Mouse (Mus musculus) CH12.LX (cell line): Measurements from ENCODE around the gene 4930415O20Rik. TPM values are rescaled to one million over a fixed set of nuclear protein-coding genes. Genes with fewer than 3 reads are reported as not detected.

ENCODE experiments used
- DNase-seq: peaks from one replicate; pipeline ENCODE4 v3.0.0-alpha.2; 2013; ENCODE audit errors: extremely low read depth
- H3K27ac ChIP-seq: 2 replicates; pipeline ENCODE4 v1.5.1; 2012; ENCODE audit warnings: low read depth, mild to moderate bottlenecking, control low read depth, moderate library complexity; ENCODE audit not compliant: insufficient read depth
- H3K27me3 ChIP-seq: replicated peaks from 2 replicates; pipeline ENCODE3; 2012; ENCODE audit warnings: inconsistent platforms
- H3K36me3 ChIP-seq, 2 experiments: replicated peaks in 1 of 2; 2 replicates each; pipeline versions ENCODE3 to v1.6.1; 2012; ENCODE audit warnings: inconsistent platforms in 1 of 2, low read length in 1 of 2, mild to moderate bottlenecking in 1 of 2, mixed read lengths in 1 of 2, moderate library complexity in 1 of 2; ENCODE audit not compliant: control insufficient read depth in 1 of 2, insufficient read depth in 1 of 2
- H3K4me1 ChIP-seq, 2 experiments: 2 replicates each; pipeline ENCODE4 v1.6.1; 2012; ENCODE audit warnings: inconsistent platforms in 1 of 2, moderate library complexity in 1 of 2; ENCODE audit not compliant: insufficient read depth in 2 of 2, control insufficient read depth in 1 of 2
- H3K4me2 ChIP-seq: 2 replicates; pipeline ENCODE4 v1.6.1; 2012; ENCODE audit warnings: low read depth, mild to moderate bottlenecking, control low read depth; ENCODE audit not compliant: poor library complexity, insufficient read depth, severe bottlenecking
- H3K4me3 ChIP-seq, 3 experiments: fragments of 150-350 bp in 1 of 3; sonication (generic) in 1 of 3; replicated peaks in 1 of 3; 2 replicates each; pipeline versions ENCODE3 to v1.5.1; 2011 to 2012; ENCODE audit warnings: low read depth in 2 of 3, low read length in 2 of 3, mild to moderate bottlenecking in 2 of 3, moderate library complexity in 2 of 3, control low read depth in 1 of 3, improper control_type of control experiment in 1 of 3, inconsistent platforms in 1 of 3, mixed read lengths in 1 of 3; ENCODE audit not compliant: poor library complexity in 1 of 3
- H3K79me2 ChIP-seq: replicated peaks from 2 replicates; pipeline ENCODE4 v1.6.1; 2012; ENCODE audit warnings: mild to moderate bottlenecking, moderate library complexity; ENCODE audit not compliant: control insufficient read depth, poor library complexity, insufficient read depth, severe bottlenecking; ENCODE audit errors: extremely low read depth
- H3K9ac ChIP-seq: 2 replicates; pipeline ENCODE4 v1.6.1; 2012; ENCODE audit warnings: low read depth, mild to moderate bottlenecking, control low read depth, moderate library complexity; ENCODE audit not compliant: insufficient read depth
- H3K9me3 ChIP-seq: replicated peaks from 2 replicates; pipeline ENCODE3; 2012; ENCODE audit warnings: low read length, inconsistent platforms, mixed read lengths
- BHLHE40 ChIP-seq: IDR thresholded peaks from 2 replicates; pipeline ENCODE4 v1.6.1; 2011; ENCODE audit warnings: mild to moderate bottlenecking, low read depth, low read length, improper control_type of control experiment
- CHD1 ChIP-seq: IDR thresholded peaks from 2 replicates; pipeline ENCODE4 v1.6.1; 2012; ENCODE audit warnings: low read depth, low read length, improper control_type of control experiment, inconsistent platforms
- CHD2 ChIP-seq: IDR thresholded peaks from 2 replicates; pipeline ENCODE4 v1.6.1; 2011; ENCODE audit warnings: low read length, improper control_type of control experiment
- CTCF ChIP-seq, 2 experiments: IDR thresholded peaks in 1 of 2; conservative IDR thresholded peaks in 1 of 2; 2 replicates each; pipeline ENCODE4 v1.5.1; 2011 to 2012; ENCODE audit warnings: low read depth in 2 of 2, low read length in 2 of 2, improper control_type of control experiment in 1 of 2, inconsistent platforms in 1 of 2, mild to moderate bottlenecking in 1 of 2, moderate library complexity in 1 of 2
- E2F4 ChIP-seq: IDR thresholded peaks from 2 replicates; pipeline ENCODE4 v1.6.1; 2011; ENCODE audit warnings: low read depth, low read length, improper control_type of control experiment; ENCODE audit not compliant: insufficient replicate concordance
- EP300 ChIP-seq: IDR thresholded peaks from 2 replicates; pipeline ENCODE4 v1.6.1; 2011; ENCODE audit warnings: low read length, improper control_type of control experiment
- IRF4 ChIP-seq: IDR thresholded peaks from 2 replicates; pipeline ENCODE4 v1.6.1; 2014; ENCODE audit warnings: low read depth, mild to moderate bottlenecking, inconsistent platforms, low read length, improper control_type of control experiment
- JUN ChIP-seq: IDR thresholded peaks from 2 replicates; pipeline ENCODE4 v1.6.1; 2011; ENCODE audit warnings: low read depth, mild to moderate bottlenecking, low read length, improper control_type of control experiment, moderate library complexity; ENCODE audit not compliant: insufficient read depth
- KAT2A ChIP-seq: IDR thresholded peaks from 2 replicates; pipeline ENCODE4 v1.6.1; 2012; ENCODE audit warnings: low read length, improper control_type of control experiment, inconsistent platforms; ENCODE audit not compliant: insufficient replicate concordance
- MAFK ChIP-seq: IDR thresholded peaks from 2 replicates; pipeline ENCODE4 v1.6.1; 2011; ENCODE audit warnings: low read length, improper control_type of control experiment; ENCODE audit not compliant: insufficient replicate concordance
- MAZ ChIP-seq: IDR thresholded peaks from 2 replicates; pipeline ENCODE4 v1.6.1; 2012; ENCODE audit warnings: low read depth, mild to moderate bottlenecking, inconsistent platforms, low read length, improper control_type of control experiment, moderate library complexity
- MXI1 ChIP-seq: IDR thresholded peaks from 2 replicates; pipeline ENCODE4 v1.6.1; 2011; ENCODE audit warnings: mild to moderate bottlenecking, low read depth, low read length, improper control_type of control experiment
- MYC ChIP-seq: IDR thresholded peaks from 2 replicates; pipeline ENCODE4 v1.6.1; 2011; ENCODE audit warnings: low read depth, mild to moderate bottlenecking, improper control_type of control experiment, low read length
- NRF1 ChIP-seq: IDR thresholded peaks from 2 replicates; pipeline ENCODE4 v1.6.1; 2014; ENCODE audit warnings: low read depth, mild to moderate bottlenecking, inconsistent platforms, low read length, improper control_type of control experiment, moderate library complexity
- POLR2A ChIP-seq: IDR thresholded peaks from 2 replicates; pipeline ENCODE4 v1.6.1; 2011; ENCODE audit warnings: low read depth, mild to moderate bottlenecking, improper control_type of control experiment, low read length
- RCOR1 ChIP-seq: conservative IDR thresholded peaks from 2 replicates; pipeline ENCODE4 v1.6.1; 2012; ENCODE audit warnings: low read depth, mild to moderate bottlenecking, inconsistent platforms, low read length, improper control_type of control experiment
- SIN3A ChIP-seq: IDR thresholded peaks from 2 replicates; pipeline ENCODE4 v1.6.1; 2012; ENCODE audit warnings: low read length, improper control_type of control experiment, inconsistent platforms
- SMC3 ChIP-seq: IDR thresholded peaks from 2 replicates; pipeline ENCODE4 v1.6.1; 2011; ENCODE audit warnings: low read depth, low read length, improper control_type of control experiment
- TCF12 ChIP-seq: IDR thresholded peaks from 2 replicates; pipeline ENCODE4 v1.6.1; 2014; ENCODE audit warnings: low read depth, mild to moderate bottlenecking, inconsistent platforms, low read length, improper control_type of control experiment
- USF2 ChIP-seq: conservative IDR thresholded peaks from 2 replicates; pipeline ENCODE4 v1.6.1; 2011; ENCODE audit warnings: low read depth, low read length, improper control_type of control experiment
- ZC3H11A ChIP-seq: IDR thresholded peaks from 2 replicates; pipeline ENCODE4 v1.6.1; 2012; ENCODE audit warnings: low read depth, mild to moderate bottlenecking, inconsistent platforms, low read length, improper control_type of control experiment
- ZMIZ1 ChIP-seq: IDR thresholded peaks from 2 replicates; pipeline ENCODE4 v1.6.1; 2012; ENCODE audit warnings: low read depth, mild to moderate bottlenecking, inconsistent platforms, low read length, improper control_type of control experiment
- dilution Hi-C: fragments of 300-500 bp; cut with MboI; formaldehyde crosslinking; loops from 2 replicates; pipeline ENCODE4 v1.14.3; 2020; ENCODE audit warnings: low sequenced_read_pairs; ENCODE audit not compliant: extremely low pct_unique_long_range_greater_than_20kb, extremely low pct_ligation_motif_present
- in situ Hi-C: fragments of 300-500 bp; cut with MboI; formaldehyde crosslinking; loops from 3 replicates; pipeline ENCODE4 v1.14.3; 2019; ENCODE audit warnings: low sequenced_read_pairs, low pct_ligation_motif_present, low pct_unique_long_range_greater_than_20kb, mixed read lengths
- polyA plus RNA-seq: library from polyadenylated mRNA; unstranded; fragments of >175 nt; gene quantifications from 2 replicates; pipeline ENCODE4 v1.2.1, GENCODE M21; 2012; ENCODE audit warnings: low read depth; ENCODE audit not compliant: insufficient read length
- total RNA-seq, 2 experiments: library from RNA; depleted of rRNA; stranded (reverse); fragments of 300-350 nt in 1 of 2; fragments of >200 nt in 1 of 2; gene quantifications; 2 replicates each; pipeline ENCODE4 v1.2.3; 2012 to 2014

4930415O20Rik gene
- total and polyA plus RNA-seq, 3 experiments, result not detected

- Histone ChIP-seq H3K9me3 (no peaks in the 10 kb centered on the region), H3K79me2 (peaks cover 56% of the 10 kb centered on the region), H3K27ac (no peak overlapping the region), H3K4me1 (peaks cover 2 to 9% of the 10 kb centered on the region in 2 experiments; a peak in 1 of 4 replicates), H3K4me3 (no peak overlapping the region), H3K27me3 (no peaks in the 10 kb centered on the region), H3K36me3 (peaks cover 45 to 82% of the 10 kb centered on the region in 2 experiments), H3K4me2 (no peak overlapping the region), H3K9ac (no peak overlapping the region)
- TF ChIP-seq MYC, result no peak
- TF ChIP-seq IRF4, result no peak
- dilution Hi-C loops, result no loop called here
- in situ Hi-C loops, result no loop called here
- DNase-seq, result no peak
Measured at GRCm38 (mm10) chr15:98557186-98557585, 13.6 kb upstream of the 4930415O20Rik start.

- dilution Hi-C loops, result no loop called here
Measured at GRCm38 (mm10) chr15:98566973-98567277, 3.9 kb upstream of the 4930415O20Rik start.

GRCm38 (mm10) chr15:98567278-98568134 lies 3.3 kb upstream of the 4930415O20Rik start:
- in situ Hi-C loops (loop anchor here (5.0 kb wide), 2 partner anchors 35 to 65 kb away; partner anchors contain the start of genes Cacnb3 and Kansl2), dilution Hi-C loops (no loop called here)
- peak overlapping the region; percentile 98 for H3K9ac ChIP-seq
- peaks cover 55% of the 10 kb centered on the region for H3K79me2 ChIP-seq
- H3K4me3 ChIP-seq, result peak overlapping the region; percentile 85 to 99 (median 93)
- H3K27ac ChIP-seq, result peak overlapping the region; percentile 90
- no peak overlapping the region for H3K4me2 ChIP-seq
- peaks cover 3 to 45% of the 10 kb centered on the region in 2 experiments for H3K4me1 ChIP-seq
- peak; percentile 100 for DNase-seq
- H3K27me3 ChIP-seq, result no peaks in the 10 kb centered on the region
- peaks cover 7 to 39% of the 10 kb centered on the region in 2 experiments for H3K36me3 ChIP-seq
- no peaks in the 10 kb centered on the region for H3K9me3 ChIP-seq
- TF ChIP-seq EP300 (no peak), BHLHE40 (peak; percentile 87), NRF1 (peak; percentile 53; the same call in 1 of the 2 replicates), SIN3A (peak; percentile 54), SMC3 (no peak), MAZ (peak; percentile 95), ZC3H11A (no peak), USF2 (peak; percentile 73), CHD2 (peak; percentile 99), CTCF (conservative IDR thresholded peaks at IDR 0.05 in 1 of 2, IDR thresholded peaks at IDR 0.05 in 1 of 2; ENCODE audit: low read depth in 2 of 2, low read length in 2 of 2) (no peak), ZMIZ1 (peak; percentile 97), MYC (peak; percentile 44; the same call in 1 of the 2 replicates), CHD1 (no peak; the same call in none of the 2 replicates), KAT2A (peak; percentile 93; the same call in 1 of the 2 replicates), MXI1 (no peak; the same call in 1 of the 2 replicates), MAFK (no peak), RCOR1 (peak; percentile 82; the same call in 1 of the 2 replicates)

More at GRCm38 (mm10) chr15:98566973-98567277, 3.9 kb upstream of the 4930415O20Rik start:
- no peak for TF ChIP-seq BHLHE40
- peak; percentile 36; the same call in 1 of the 2 replicates for TF ChIP-seq CHD1
- TF ChIP-seq ZMIZ1, result 0 out of 2 replicates have a peak, but pooled peaks have one; percentile 3
- no peak for TF ChIP-seq MAFK
- peak; percentile 78; the same call in 1 of the 2 replicates for TF ChIP-seq E2F4
- TF ChIP-seq SIN3A, result no peak
- no peak for TF ChIP-seq TCF12
- peak; percentile 44; the same call in 1 of the 2 replicates for TF ChIP-seq CHD2
- TF ChIP-seq POLR2A, result no peak
- 0 out of 2 replicates have a peak, but pooled peaks have one; percentile 9 for TF ChIP-seq MYC
- TF ChIP-seq JUN, result no peak
- TF ChIP-seq RCOR1, result no peak
- TF ChIP-seq EP300, result 0 out of 2 replicates have a peak, but pooled peaks have one; percentile 18
- Histone ChIP-seq H3K36me3 (peaks cover 11 to 44% of the 10 kb centered on the region in 2 experiments), H3K4me1 (peaks cover 3 to 50% of the 10 kb centered on the region in 2 experiments), H3K27ac (peak overlapping the region; percentile 90), H3K27me3 (no peaks in the 10 kb centered on the region), H3K4me3 (peak overlapping the region; percentile 85 to 99 (median 93)), H3K4me2 (peak overlapping the region; percentile 67; the same call in 1 of the 2 replicates), H3K9ac (peak overlapping the region; percentile 79), H3K9me3 (no peaks in the 10 kb centered on the region), H3K79me2 (peaks cover 61% of the 10 kb centered on the region)
- in situ Hi-C loops, result loop anchor here (5.0 kb wide), 2 partner anchors 35 to 65 kb away; partner anchors contain the start of genes Cacnb3 and Kansl2
- DNase-seq, result no peak
